Mouse (Mus musculus): ENCODE measurements around the gene Apol6.
A peak's percentile ranks its signal among the peaks of the same experiment; 100 is the strongest.
"Not testable (repeated sequence)": the region's sequence is repeated elsewhere in the genome, so short reads cannot be mapped to it uniquely, and the experiment has no call there.

Apol6 gene

GRCm38 (mm10) chr15:77029331-77029991 lies 15.1 kb upstream of the Apol6 start:
- DNase-seq (ENCODE audit: inconsistent age in 2 of 2, low spot score in 1 of 2) = peak; percentile 65 to 85

- no peak for DNase-seq (ENCODE audit: inconsistent age in 2 of 2, low spot score in 1 of 2)
These were observed 13.3 kb upstream of the Apol6 start for GRCm38 (mm10) chr15:77031271-77031670.

GRCm38 (mm10) chr15:77034526-77034925 lies 10.0 kb upstream of the Apol6 start:
- no peak for DNase-seq (ENCODE audit: inconsistent age in 2 of 2, low spot score in 1 of 2)

DNA sequence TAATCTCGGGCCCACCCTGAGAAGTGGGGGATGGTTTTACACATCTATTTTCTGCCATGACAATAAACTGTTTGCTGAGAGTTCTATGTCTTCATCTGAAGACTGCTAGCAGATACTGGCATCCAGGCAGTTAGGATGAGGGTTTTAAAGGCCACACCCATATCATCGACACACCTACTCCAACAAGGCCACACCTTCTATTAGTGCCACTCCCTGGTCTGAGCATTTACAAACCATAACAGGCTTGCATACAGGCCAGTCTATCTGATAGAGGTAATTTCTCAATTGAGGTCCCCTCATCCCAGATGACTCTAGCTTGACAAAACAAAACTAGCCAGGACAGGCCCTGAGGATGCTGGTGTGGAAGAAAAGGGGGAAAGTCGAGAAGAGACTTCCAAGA lies 8.9 kb upstream of the Apol6 start:
- no peak for DNase-seq (ENCODE audit: inconsistent age in 2 of 2, low spot score in 1 of 2)

GRCm38 (mm10) chr15:77036320-77036988 lies 8.1 kb upstream of the Apol6 start:
- DNase-seq (ENCODE audit: inconsistent age in 2 of 2, low spot score in 1 of 2) = peak; percentile 88 to 93

GRCm38 (mm10) chr15:77036989-77037277 lies 7.6 kb upstream of the Apol6 start:
- no peak for DNase-seq (ENCODE audit: inconsistent age in 2 of 2, low spot score in 1 of 2)

GRCm38 (mm10) chr15:77037278-77038161 lies 7.0 kb upstream of the Apol6 start:
- DNase-seq (ENCODE audit: inconsistent age in 2 of 2, low spot score in 1 of 2) = peak; percentile 81 to 92

DNA sequence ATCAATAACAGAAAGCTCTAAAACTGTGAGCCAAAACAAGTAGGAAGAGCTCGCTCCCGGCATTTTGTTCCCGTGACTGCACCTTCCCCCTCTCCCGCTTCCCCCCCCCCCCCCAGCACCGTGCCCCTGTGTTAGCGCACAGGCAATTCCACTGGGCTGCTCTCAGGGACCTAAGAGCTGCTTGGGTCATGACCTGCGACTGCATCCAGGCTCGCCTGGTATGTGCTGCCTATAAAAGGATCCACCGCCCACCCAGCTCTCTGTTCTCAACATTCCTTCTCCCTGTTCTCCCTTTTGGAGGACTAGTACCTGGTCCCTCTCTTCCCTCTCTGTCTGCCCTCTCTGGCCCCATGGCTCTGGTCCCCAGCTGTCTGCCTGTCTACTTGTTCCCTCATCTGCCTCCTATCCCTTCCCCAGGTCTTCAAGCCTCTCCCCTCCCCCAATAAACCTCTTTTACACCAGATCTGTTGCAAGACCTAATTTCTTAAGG lies 5.3 kb upstream of the Apol6 start:
- DNase-seq (ENCODE audit: inconsistent age in 2 of 2, low spot score in 1 of 2) = no peak

DNA sequence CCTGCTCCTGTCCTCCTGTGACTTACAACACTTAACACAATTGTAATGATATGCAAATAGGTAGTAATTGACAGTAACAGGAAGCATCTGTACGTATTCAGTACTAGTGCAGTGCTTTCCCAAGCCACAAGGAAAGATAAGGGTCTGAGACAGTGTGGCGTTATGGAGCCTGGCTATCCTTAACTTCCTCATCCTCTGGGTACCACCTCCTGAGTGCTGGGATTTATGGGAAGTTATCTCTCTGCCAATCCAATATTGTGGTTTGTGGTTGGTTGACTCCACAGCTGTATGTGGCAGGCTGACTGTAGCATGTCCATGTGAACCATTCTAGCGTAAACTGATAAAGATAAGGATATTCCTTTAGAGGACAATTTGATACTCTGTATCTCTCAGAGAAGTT lies 3.7 kb upstream of the Apol6 start:
- no peak for DNase-seq (ENCODE audit: inconsistent age in 2 of 2, low spot score in 1 of 2)

DNA sequence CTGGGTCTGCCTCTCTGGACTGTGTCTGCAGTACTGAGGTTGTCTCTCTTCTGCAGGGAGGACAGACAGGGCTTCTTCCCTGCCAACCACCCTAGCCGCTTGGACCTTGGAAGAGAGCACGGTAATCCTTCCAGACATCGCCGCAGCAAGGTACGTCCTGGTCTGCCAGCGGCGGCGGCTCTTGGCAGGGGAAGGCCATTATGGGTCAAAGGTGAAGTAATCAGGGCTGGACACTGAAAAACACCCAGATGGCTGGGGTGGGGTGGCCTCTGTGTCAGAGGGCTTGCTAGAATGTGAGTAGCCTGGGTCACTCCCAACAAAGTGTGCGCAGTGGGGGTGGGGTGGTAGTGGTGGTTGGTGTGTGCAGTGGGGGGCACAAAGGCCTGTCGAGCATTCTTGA lies 1.1 kb downstream of the Apol6 start:
- peak in 1 of 2 experiments; percentile 68 for DNase-seq (ENCODE audit: inconsistent age in 2 of 2, low spot score in 1 of 2)

DNA sequence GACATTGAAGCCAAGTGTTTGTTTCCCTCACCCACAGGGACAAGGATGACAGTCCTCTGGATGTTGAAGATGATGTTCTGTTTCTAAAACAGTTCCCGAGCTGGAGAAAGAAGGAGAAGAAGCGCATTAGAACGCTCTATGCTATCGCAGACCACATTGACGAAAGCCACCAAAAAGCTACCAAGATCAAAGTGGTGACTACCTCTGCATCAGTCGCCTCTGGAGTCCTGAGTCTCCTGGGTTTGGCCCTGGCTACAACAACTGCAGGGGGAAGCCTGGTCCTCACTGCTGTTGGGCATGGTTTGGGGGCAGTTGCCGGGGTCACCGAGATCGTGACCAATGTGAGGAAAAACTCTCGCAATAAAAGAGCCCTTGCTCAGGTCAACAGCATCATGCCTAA lies 6.0 kb downstream of the Apol6 start, which contains the start of gene Mb:
Gene Mb (minus strand): TSS at position 101 of the 400 bp plus-strand sequence.
- DNase-seq (ENCODE audit: inconsistent age in 2 of 2, low spot score in 1 of 2) = no peak

- DNase-seq (ENCODE audit: inconsistent age in 2 of 2, low spot score in 1 of 2) = no peak
These were observed 7.6 kb downstream of the Apol6 start for GRCm38 (mm10) chr15:77052176-77052575.

DNA sequence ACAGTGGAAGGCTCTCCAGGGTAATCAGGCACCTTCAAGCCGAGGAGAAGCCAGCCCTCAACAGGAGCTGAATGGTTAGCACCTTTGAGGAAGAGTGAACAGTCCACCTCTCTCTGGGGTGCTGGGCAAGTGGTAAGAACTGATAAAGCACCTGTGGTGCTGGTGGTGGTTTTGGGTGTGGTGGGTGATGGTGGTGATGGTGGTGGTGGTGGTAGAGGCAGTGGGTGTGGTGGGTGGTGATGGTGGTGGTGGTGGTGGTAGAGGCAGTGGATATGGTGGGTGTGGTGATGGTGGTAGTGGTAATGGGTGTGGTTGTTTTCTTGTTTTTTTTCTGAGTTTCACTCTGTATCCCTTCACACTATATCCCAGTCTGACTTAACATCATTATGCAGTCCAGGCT lies 8.5 kb downstream of the Apol6 start:
- DNase-seq (ENCODE audit: inconsistent age in 2 of 2, low spot score in 1 of 2) = no peak

GRCm38 (mm10) chr15:77054611-77055175 lies 10.2 kb downstream of the Apol6 start:
- no peak for DNase-seq (ENCODE audit: inconsistent age in 2 of 2, low spot score in 1 of 2)

- DNase-seq (ENCODE audit: inconsistent age in 2 of 2, low spot score in 1 of 2) = no peak
These were observed 11.7 kb downstream of the Apol6 start for GRCm38 (mm10) chr15:77056001-77056790.

DNA sequence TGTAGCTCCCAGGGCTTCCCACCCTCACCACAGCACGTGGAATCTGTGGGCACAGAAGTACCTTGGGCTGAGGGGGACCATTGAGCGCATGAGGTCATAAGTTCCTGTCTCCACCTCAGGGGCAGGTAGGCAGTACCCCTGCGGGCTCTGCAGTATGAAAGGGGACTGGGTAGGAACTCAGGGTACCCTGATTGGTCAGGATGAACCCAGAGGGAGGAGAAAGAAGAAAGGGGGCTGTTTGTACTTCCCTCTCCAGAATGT lies 12.2 kb downstream of the Apol6 start:
- no peak for DNase-seq (ENCODE audit: inconsistent age in 2 of 2, low spot score in 1 of 2)

DNA sequence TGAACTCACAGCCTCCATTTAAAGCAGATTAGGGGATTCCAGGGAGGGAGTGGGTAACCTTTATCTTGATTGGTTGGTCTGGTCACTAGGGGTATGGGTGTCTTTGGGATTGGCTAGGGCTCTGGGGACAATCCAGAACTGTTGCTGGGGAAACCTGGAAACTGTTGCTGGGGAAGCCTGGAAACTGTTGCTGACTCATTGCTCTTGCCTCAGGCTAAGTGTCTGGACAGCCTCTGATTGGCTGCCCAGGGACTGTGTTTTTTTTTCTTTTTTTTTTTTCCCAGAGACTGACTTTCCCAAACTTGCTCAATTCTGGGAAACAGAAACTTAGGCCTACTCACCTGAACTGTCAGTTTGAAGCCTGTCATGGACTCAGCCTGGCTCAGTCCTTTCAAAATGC lies 14.0 kb downstream of the Apol6 start:
- DNase-seq (ENCODE audit: inconsistent age in 2 of 2, low spot score in 1 of 2) = no peak

- DNase-seq (ENCODE audit: inconsistent age in 2 of 2, low spot score in 1 of 2) = not testable (repeated sequence)
These were observed 14.9 kb downstream of the Apol6 start for GRCm38 (mm10) chr15:77059416-77059815.

GRCm38 (mm10) chr15:77062746-77063145 lies 18.2 kb downstream of the Apol6 start:
- DNase-seq (ENCODE audit: inconsistent age in 2 of 2, low spot score in 1 of 2) = no peak

DNA sequence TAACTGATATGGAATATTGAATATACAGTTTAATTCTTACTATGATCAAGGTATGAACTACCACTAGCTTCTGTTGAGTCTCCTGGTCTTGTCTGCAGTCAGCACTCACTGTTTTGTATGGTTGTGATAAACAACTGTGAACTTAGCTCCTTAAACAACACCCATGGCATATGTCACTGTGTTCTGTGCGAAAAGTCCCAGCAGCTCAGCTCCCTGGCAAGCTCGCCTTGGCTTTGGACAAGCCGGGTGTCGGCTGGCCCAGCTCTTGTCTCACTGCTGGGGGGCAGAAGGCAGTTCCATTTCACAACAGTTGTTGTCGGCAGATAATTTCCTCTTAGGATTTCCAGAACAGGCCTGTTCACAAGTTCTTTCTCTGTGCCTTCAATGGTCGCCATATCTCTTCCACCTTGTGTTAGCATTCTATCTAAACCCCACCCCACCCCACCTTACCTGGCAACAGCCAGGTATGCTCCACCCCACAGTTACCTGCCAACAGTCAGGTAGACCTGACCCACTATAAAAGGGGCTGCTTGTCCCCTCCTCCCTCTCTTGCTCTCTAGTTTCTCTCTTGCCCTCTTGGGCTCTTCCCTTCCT lies 20.8 kb downstream of the Apol6 start:
- DNase-seq (ENCODE audit: inconsistent age in 2 of 2, low spot score in 1 of 2) = no peak

DNA sequence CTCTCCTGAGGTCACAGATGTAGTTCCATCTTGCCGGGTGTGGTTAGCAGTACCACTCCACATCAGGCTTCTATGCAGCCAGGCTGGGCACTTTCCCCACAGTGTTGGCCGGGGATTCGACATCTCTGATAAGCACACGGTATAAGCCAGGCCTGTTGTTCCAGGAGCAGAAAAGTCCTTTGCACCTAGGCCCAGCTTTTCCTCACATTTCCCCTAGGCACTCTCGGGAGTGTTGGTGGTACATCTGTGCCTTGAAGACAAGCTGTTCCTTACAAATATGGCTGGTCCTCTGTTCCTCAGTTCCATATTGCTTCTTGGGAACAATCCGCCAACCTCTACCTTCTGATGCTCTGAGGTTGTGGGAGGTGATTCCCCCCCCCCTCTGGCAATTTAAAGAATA lies 21.7 kb downstream of the Apol6 start:
- no peak for DNase-seq (ENCODE audit: inconsistent age in 2 of 2, low spot score in 1 of 2)

All from adrenal gland, adult (tissue).